Mouse (Mus musculus) frontal cortex, postnatal 36 days (tissue): ENCODE results near the gene Olfr1180.
"Not testable (repeated sequence)": the region's sequence is repeated elsewhere in the genome, so short reads cannot be mapped to it uniquely, and the experiment has no call there.

Experiments
- DNase-seq, 2 experiments: peaks; one replicate each; pipeline ENCODE4 v3.0.0; 2022; ENCODE audit warnings: low spot score in 2 of 2

Gene Olfr1180

GRCm38 (mm10) chr2:88419051-88419450 is at the start of gene Olfr1180:
TSS of gene Olfr1180 (minus strand) at chr2:88419151.
- DNase-seq, result no peak

GRCm38 (mm10) chr2:88454567-88454966 is 35.6 kb upstream of the Olfr1180 start, which contains the start of gene Olfr1183:
TSS of gene Olfr1183 (plus strand) at chr2:88454867.
- DNase-seq, result not testable (repeated sequence)

GRCm38 (mm10) chr2:88449031-88449430 is 30.1 kb upstream of the Olfr1180 start, which contains the start of gene Gm13757:
TSS of gene Gm13757 (minus strand) at chr2:88449131.
- no peak for DNase-seq

- DNase-seq, result no peak
Observed at GRCm38 (mm10) chr2:88426071-88426470, 7.1 kb upstream of the Olfr1180 start, which contains the start of gene Olfr1181. TSS of gene Olfr1181 (minus strand) at chr2:88426171.

GRCm38 (mm10) chr2:88406353-88406752 is 12.6 kb downstream of the Olfr1180 start, which contains the start of gene Olfr1179:
TSS of gene Olfr1179 (minus strand) at chr2:88406453.
- DNase-seq, result no peak

GRCm38 (mm10) chr2:88386762-88387161 is 32.2 kb downstream of the Olfr1180 start, which contains the start of gene Olfr1178:
TSS of gene Olfr1178 (plus strand) at chr2:88387062.
- DNase-seq, result no peak
